Mouse (Mus musculus): ENCODE data around the gene Ldb3. TPM values are rescaled to one million over a fixed set of nuclear protein-coding genes. Genes with fewer than 3 reads are reported as not detected.

Gene Ldb3
- polyA plus RNA-seq, 1 experiment = 102 TPM

GRCm38 (mm10) chr14:34514120-34514519 is 74.4 kb downstream of the Ldb3 start:
- WGBS = 33% methylated on average over 6 of the region's 6 CpGs
- Histone ChIP-seq H3K4me1 (ENCODE audit: control insufficient read depth, insufficient read depth, insufficient read length, low read length) (peaks cover 2% of the 10 kb centered on the region; the same call in 1 of the 2 replicates), H3K27ac (ENCODE audit: insufficient read depth, low read depth, low read length) (no peak overlapping the region), H3K4me3 (ENCODE audit: low read depth, low read length) (no peak overlapping the region), H3K27me3 (ENCODE audit: control insufficient read depth, insufficient read depth, low read length) (no peaks in the 10 kb centered on the region), H3K36me3 (ENCODE audit: control insufficient read depth, insufficient read depth, low read length) (no peaks in the 10 kb centered on the region)
- TF ChIP-seq CTCF (IDR thresholded peaks at IDR 0.05; ENCODE audit: extremely low read depth, insufficient read length, insufficient replicate concordance, low read depth, low read length) (peak; percentile 20; the same call in 1 of the 2 replicates), POLR2A (IDR thresholded peaks at IDR 0.05; ENCODE audit: low read depth, low read length) (no peak)

GRCm38 (mm10) chr14:34512602-34513001 is 75.9 kb downstream of the Ldb3 start:
- no peaks in the 10 kb centered on the region for H3K27me3 ChIP-seq (ENCODE audit: control insufficient read depth, insufficient read depth, low read length)
- no peak overlapping the region for H3K4me3 ChIP-seq (ENCODE audit: low read depth, low read length)
- H3K27ac ChIP-seq (ENCODE audit: insufficient read depth, low read depth, low read length) = no peak overlapping the region
- H3K36me3 ChIP-seq (ENCODE audit: control insufficient read depth, insufficient read depth, low read length) = no peaks in the 10 kb centered on the region
- TF ChIP-seq CTCF (IDR thresholded peaks at IDR 0.05; ENCODE audit: extremely low read depth, insufficient read length, insufficient replicate concordance, low read depth, low read length) = no peak
- TF ChIP-seq POLR2A (IDR thresholded peaks at IDR 0.05; ENCODE audit: low read depth, low read length) = no peak
- peaks cover 12% of the 10 kb centered on the region; the same call in 1 of the 2 replicates for H3K4me1 ChIP-seq (ENCODE audit: control insufficient read depth, insufficient read depth, insufficient read length, low read length)
- WGBS = 47% methylated on average over 4 of the region's 4 CpGs

GRCm38 (mm10) chr14:34511901-34512300 is 76.6 kb downstream of the Ldb3 start:
- Histone ChIP-seq H3K4me3 (ENCODE audit: low read depth, low read length) (no peak overlapping the region), H3K27me3 (ENCODE audit: control insufficient read depth, insufficient read depth, low read length) (no peaks in the 10 kb centered on the region), H3K36me3 (ENCODE audit: control insufficient read depth, insufficient read depth, low read length) (no peaks in the 10 kb centered on the region), H3K4me1 (ENCODE audit: control insufficient read depth, insufficient read depth, insufficient read length, low read length) (peaks cover 12% of the 10 kb centered on the region; the same call in 1 of the 2 replicates), H3K27ac (ENCODE audit: insufficient read depth, low read depth, low read length) (no peak overlapping the region)
- 60% methylated on average over 11 of the region's 11 CpGs for WGBS
- TF ChIP-seq CTCF (IDR thresholded peaks at IDR 0.05; ENCODE audit: extremely low read depth, insufficient read length, insufficient replicate concordance, low read depth, low read length) (no peak), POLR2A (IDR thresholded peaks at IDR 0.05; ENCODE audit: low read depth, low read length) (no peak)

GRCm38 (mm10) chr14:34508842-34509439 is 79.5 kb downstream of the Ldb3 start:
- Histone ChIP-seq H3K4me3 (ENCODE audit: low read depth, low read length) (no peak overlapping the region), H3K27ac (ENCODE audit: insufficient read depth, low read depth, low read length) (0 out of 2 replicates have a peak overlapping the region, but pooled peaks have one; percentile 17), H3K27me3 (ENCODE audit: control insufficient read depth, insufficient read depth, low read length) (no peaks in the 10 kb centered on the region), H3K4me1 (ENCODE audit: control insufficient read depth, insufficient read depth, insufficient read length, low read length) (peaks cover 21% of the 10 kb centered on the region), H3K36me3 (ENCODE audit: control insufficient read depth, insufficient read depth, low read length) (no peaks in the 10 kb centered on the region)
- WGBS = 32% methylated on average over 7 of the region's 7 CpGs
- TF ChIP-seq CTCF (IDR thresholded peaks at IDR 0.05; ENCODE audit: extremely low read depth, insufficient read length, insufficient replicate concordance, low read depth, low read length) = no peak
- TF ChIP-seq POLR2A (IDR thresholded peaks at IDR 0.05; ENCODE audit: low read depth, low read length) = no peak

- Histone ChIP-seq H3K27me3 (ENCODE audit: control insufficient read depth, insufficient read depth, low read length) (no peaks in the 10 kb centered on the region), H3K27ac (ENCODE audit: insufficient read depth, low read depth, low read length) (peak overlapping the region; percentile 39; the same call in 1 of the 2 replicates), H3K4me1 (ENCODE audit: control insufficient read depth, insufficient read depth, insufficient read length, low read length) (peaks cover 21% of the 10 kb centered on the region), H3K36me3 (ENCODE audit: control insufficient read depth, insufficient read depth, low read length) (no peaks in the 10 kb centered on the region), H3K4me3 (ENCODE audit: low read depth, low read length) (no peak overlapping the region)
- WGBS = 28% methylated on average over 4 of the region's 4 CpGs
- TF ChIP-seq CTCF (IDR thresholded peaks at IDR 0.05; ENCODE audit: extremely low read depth, insufficient read length, insufficient replicate concordance, low read depth, low read length) (no peak), POLR2A (IDR thresholded peaks at IDR 0.05; ENCODE audit: low read depth, low read length) (no peak; the same call in 1 of the 2 replicates)
Observed at GRCm38 (mm10) chr14:34508187-34508840, 80.2 kb downstream of the Ldb3 start.

GRCm38 (mm10) chr14:34505309-34505708 is 83.2 kb downstream of the Ldb3 start:
- Histone ChIP-seq H3K4me1 (ENCODE audit: control insufficient read depth, insufficient read depth, insufficient read length, low read length) (peaks cover 21% of the 10 kb centered on the region), H3K27me3 (ENCODE audit: control insufficient read depth, insufficient read depth, low read length) (no peaks in the 10 kb centered on the region), H3K36me3 (ENCODE audit: control insufficient read depth, insufficient read depth, low read length) (no peaks in the 10 kb centered on the region), H3K4me3 (ENCODE audit: low read depth, low read length) (no peak overlapping the region), H3K27ac (ENCODE audit: insufficient read depth, low read depth, low read length) (peak overlapping the region; percentile 37; the same call in 1 of the 2 replicates)
- TF ChIP-seq CTCF (IDR thresholded peaks at IDR 0.05; ENCODE audit: extremely low read depth, insufficient read length, insufficient replicate concordance, low read depth, low read length) (no peak), POLR2A (IDR thresholded peaks at IDR 0.05; ENCODE audit: low read depth, low read length) (no peak)
- WGBS = 32% methylated on average over 7 of the region's 7 CpGs

GRCm38 (mm10) chr14:34504377-34504776 is 84.1 kb downstream of the Ldb3 start:
- H3K4me1 ChIP-seq (ENCODE audit: control insufficient read depth, insufficient read depth, insufficient read length, low read length) = peaks cover 21% of the 10 kb centered on the region

More at GRCm38 (mm10) chr14:34504377-34504776, 84.1 kb downstream of the Ldb3 start:
- Histone ChIP-seq H3K36me3 (ENCODE audit: control insufficient read depth, insufficient read depth, low read length) (no peaks in the 10 kb centered on the region), H3K27me3 (ENCODE audit: control insufficient read depth, insufficient read depth, low read length) (no peaks in the 10 kb centered on the region), H3K4me3 (ENCODE audit: low read depth, low read length) (no peak overlapping the region), H3K27ac (ENCODE audit: insufficient read depth, low read depth, low read length) (peak overlapping the region; percentile 44)
- WGBS = 85% methylated on average over 5 of the region's 5 CpGs
- TF ChIP-seq CTCF (IDR thresholded peaks at IDR 0.05; ENCODE audit: extremely low read depth, insufficient read length, insufficient replicate concordance, low read depth, low read length) (no peak), POLR2A (IDR thresholded peaks at IDR 0.05; ENCODE audit: low read depth, low read length) (no peak)

All from small intestine, adult 2 months (tissue).